In genomic region chr7:89979432-89980130, GRCm38 (mm10) we compare ENCODE assay signal across 8 mouse cellular contexts. TPM values are rescaled to one million over a fixed set of nuclear protein-coding genes. Genes with fewer than 3 reads are reported as not detected.
A peak's percentile ranks its signal among the peaks of the same experiment; 100 is the strongest.
DNase-seq lines count a peak whose midpoint lies in the region; ATAC-seq and TF ChIP-seq lines count a peak whose summit lies in the region.

No protein-coding gene starts in this region.

- peaks cover 45% of the 10 kb centered on the region for H3K79me2 ChIP-seq in CH12.LX (replicated peaks; ENCODE audit: control insufficient read depth, extremely low read depth, insufficient read depth, poor library complexity, severe bottlenecking)

- TF ChIP-seq CTCF in CH12.LX (conservative IDR thresholded peaks at IDR 0.05 in 1 of 2, IDR thresholded peaks at IDR 0.05 in 1 of 2; ENCODE audit: low read depth in 2 of 2, low read length in 2 of 2) = no peak

- peaks cover 17 to 25% of the 10 kb centered on the region in 2 experiments for H3K36me3 ChIP-seq in CH12.LX (replicated peaks in 1 of 2; ENCODE audit: control insufficient read depth in 1 of 2, insufficient read depth in 1 of 2, low read length in 1 of 2)
- peaks cover 19% of the 10 kb centered on the region for H3K36me3 ChIP-seq in embryonic facial prominence, embryonic 13.5 days
- H3K36me3 ChIP-seq in intestine, embryonic 14.5 days (ENCODE audit: control insufficient read depth, insufficient read depth, low read length) = peaks cover 21% of the 10 kb centered on the region
- H3K36me3 ChIP-seq in midbrain, embryonic 16.5 days (ENCODE audit: control insufficient read depth, insufficient read depth, low read length) = peaks cover 8% of the 10 kb centered on the region; the same call in 1 of the 2 replicates

- H3K4me2 ChIP-seq in CH12.LX (ENCODE audit: insufficient read depth, low read depth, poor library complexity, severe bottlenecking) = peak overlapping the region; percentile 98; the same call in 1 of the 2 replicates
- H3K4me2 ChIP-seq in embryonic facial prominence, embryonic 13.5 days = peak overlapping the region; percentile 65
- peak overlapping the region; percentile 57 for H3K4me2 ChIP-seq in intestine, embryonic 14.5 days (ENCODE audit: low read length)
- peak overlapping the region; percentile 88 for H3K4me2 ChIP-seq in midbrain, embryonic 16.5 days (ENCODE audit: low read length)

- TF ChIP-seq EP300 in CH12.LX (IDR thresholded peaks at IDR 0.05; ENCODE audit: low read length) = no peak; the same call in 1 of the 2 replicates

- H3K4me1 ChIP-seq in CH12.LX (ENCODE audit: control insufficient read depth in 1 of 2, insufficient read depth in 2 of 2) = peaks cover 2 to 24% of the 10 kb centered on the region in 2 experiments; a peak in 3 of 4 replicates
- H3K4me1 ChIP-seq in embryonic facial prominence, embryonic 13.5 days = peaks cover 15% of the 10 kb centered on the region
- peaks cover 15% of the 10 kb centered on the region for H3K4me1 ChIP-seq in intestine, embryonic 14.5 days (replicated peaks; ENCODE audit: control insufficient read depth, insufficient read depth, low read length)
- H3K4me1 ChIP-seq in midbrain, embryonic 16.5 days (ENCODE audit: control insufficient read depth, insufficient read depth, low read length) = peaks cover 21% of the 10 kb centered on the region

- TF ChIP-seq RAD21 in CH12.LX (IDR thresholded peaks at IDR 0.05; ENCODE audit: low read depth, low read length) = no peak

- H3K4me3 ChIP-seq in CH12.LX (replicated peaks in 1 of 3; ENCODE audit: low read depth in 2 of 3, low read length in 2 of 3, poor library complexity in 1 of 3) = peak overlapping the region; percentile 80 to 82 (median 80)
- peak overlapping the region; percentile 80 for H3K4me3 ChIP-seq in embryonic facial prominence, embryonic 13.5 days
- H3K4me3 ChIP-seq in intestine, embryonic 14.5 days (ENCODE audit: low read depth, low read length) = peak overlapping the region; percentile 90
- peak overlapping the region; percentile 92 for H3K4me3 ChIP-seq in midbrain, embryonic 16.5 days (ENCODE audit: low read depth, low read length)

- no peaks in the 10 kb centered on the region for H3K9me3 ChIP-seq in CH12.LX (replicated peaks; ENCODE audit: low read length)
- no peaks in the 10 kb centered on the region for H3K9me3 ChIP-seq in embryonic facial prominence, embryonic 13.5 days
- H3K9me3 ChIP-seq in intestine, embryonic 14.5 days (ENCODE audit: control insufficient read depth, low read length) = no peaks in the 10 kb centered on the region
- H3K9me3 ChIP-seq in midbrain, embryonic 16.5 days (replicated peaks; ENCODE audit: control insufficient read depth, low read length, poor library complexity, severe bottlenecking) = no peaks in the 10 kb centered on the region

- ATAC-seq in embryonic facial prominence, embryonic 13.5 days (ENCODE audit: insufficient number of reproducible peaks, insufficient read depth, low FRiP score, low TSS enrichment, low read depth) = no peak
- no peak for ATAC-seq in intestine, embryonic 14.5 days (replicated peaks; ENCODE audit: low FRiP score, low TSS enrichment, low read depth)
- ATAC-seq in midbrain, embryonic 16.5 days = 0 out of 2 replicates have a peak, but pooled peaks have one; percentile 1

- peak overlapping the region; percentile 61 for H3K9ac ChIP-seq in CH12.LX (ENCODE audit: insufficient read depth, low read depth)
- H3K9ac ChIP-seq in embryonic facial prominence, embryonic 13.5 days = peak overlapping the region; percentile 90
- H3K9ac ChIP-seq in intestine, embryonic 14.5 days (ENCODE audit: low read length) = peak overlapping the region; percentile 93
- peak overlapping the region; percentile 89 for H3K9ac ChIP-seq in midbrain, embryonic 16.5 days (ENCODE audit: low read depth, low read length)

- no peak for TF ChIP-seq POLR2A in CH12.LX (IDR thresholded peaks at IDR 0.05; ENCODE audit: low read depth, low read length)

- dilution Hi-C loops in CH12.LX (cut with MboI; ENCODE audit: extremely low pct_ligation_motif_present, extremely low pct_unique_long_range_greater_than_20kb, low sequenced_read_pairs) = no loop called here

- 3% methylated on average over 23 of the region's 23 CpGs for WGBS in embryonic facial prominence, embryonic 13.5 days
- 4% methylated on average over 23 of the region's 23 CpGs for WGBS in intestine, embryonic 14.5 days
- WGBS in midbrain, embryonic 16.5 days = 3% methylated on average over 23 of the region's 23 CpGs

- in situ Hi-C loops in CH12.LX (cut with MboI; ENCODE audit: low pct_ligation_motif_present, low pct_unique_long_range_greater_than_20kb, low sequenced_read_pairs) = no loop called here

- DNase-seq in embryo, embryonic 10 days (ENCODE audit: low spot score) = peak; percentile 54
- no peak for DNase-seq in embryo, embryonic 11 days
- DNase-seq in CH12.LX (ENCODE audit: extremely low read depth) = peak; percentile 42
- DNase-seq in intestine, embryonic 14.5 days (ENCODE audit: low spot score) = peak; percentile 85
- DNase-seq in frontal cortex, postnatal 36 days (ENCODE audit: low spot score in 2 of 2) = no peak
- no peak for DNase-seq in retina, postnatal 1 day

- H3K27me3 ChIP-seq in CH12.LX (replicated peaks) = no peaks in the 10 kb centered on the region
- H3K27me3 ChIP-seq in embryonic facial prominence, embryonic 13.5 days = no peaks in the 10 kb centered on the region
- H3K27me3 ChIP-seq in intestine, embryonic 14.5 days (replicated peaks; ENCODE audit: control insufficient read depth, insufficient read depth, low read length) = no peaks in the 10 kb centered on the region
- no peaks in the 10 kb centered on the region for H3K27me3 ChIP-seq in midbrain, embryonic 16.5 days (ENCODE audit: control insufficient read depth, insufficient read depth, low read depth, low read length)

- H3K27ac ChIP-seq in CH12.LX (ENCODE audit: insufficient read depth, low read depth) = peak overlapping the region; percentile 95
- H3K27ac ChIP-seq in embryonic facial prominence, embryonic 13.5 days = peak overlapping the region; percentile 100
- H3K27ac ChIP-seq in intestine, embryonic 14.5 days (ENCODE audit: low read depth) = peak overlapping the region; percentile 100
- H3K27ac ChIP-seq in midbrain, embryonic 16.5 days (ENCODE audit: low read length) = peak overlapping the region; percentile 99

TF ChIP-seq in CH12.LX, 34 proteins besides CTCF, POLR2A, EP300 and RAD21:
- TF ChIP-seq MEF2A (IDR thresholded peaks at IDR 0.05; ENCODE audit: borderline replicate concordance, low read depth, low read length) (no peak), ZNF384 (IDR thresholded peaks at IDR 0.05; ENCODE audit: low read depth, low read length) (peak; percentile 94), MYC (IDR thresholded peaks at IDR 0.05; ENCODE audit: low read depth, low read length) (peak; percentile 72; the same call in 1 of the 2 replicates), ZMIZ1 (IDR thresholded peaks at IDR 0.05; ENCODE audit: low read depth, low read length) (no peak), MAX (IDR thresholded peaks at IDR 0.05; ENCODE audit: low read length) (0 out of 2 replicates have a peak, but pooled peaks have one; percentile 38)

RNA-seq across cellular contexts. Expression of gene Eed, which starts 1.2 kb away (rescaled TPM):
- total RNA-seq in CH12.LX (2012; rRNA removed) (108 and 138 TPM in 2 replicates), CH12.LX (2014; rRNA removed) (143 and 161 TPM in 2 replicates)
- polyA plus RNA-seq in CH12.LX (2012; ENCODE audit: insufficient read length, low read depth) = 242 and 267 TPM in 2 replicates
- 78.6 and 86.0 TPM in 2 replicates for polyA plus RNA-seq in embryonic facial prominence, embryonic 13.5 days (2015; fragmentation: Nextera tagmentation; extraction: Ambion mirVana)
- polyA plus RNA-seq in intestine, embryonic 14.5 days (2014; fragmentation: Nextera tagmentation; extraction: Ambion mirVana) = 71.0 and 81.5 TPM in 2 replicates
- 24.4 and 25.7 TPM in 2 replicates for polyA plus RNA-seq in midbrain, embryonic 16.5 days (2015; fragmentation: Nextera tagmentation; extraction: Ambion mirVana)

RNA-seq across cellular contexts. Expression of gene Hikeshi, which starts 38.6 kb away (rescaled TPM):
- total RNA-seq in CH12.LX (2012; rRNA removed) = 66.6 and 69.2 TPM in 2 replicates
- total RNA-seq in CH12.LX (2014; rRNA removed) = 126 and 128 TPM in 2 replicates
- 53.3 and 67.5 TPM in 2 replicates for polyA plus RNA-seq in CH12.LX (2012; ENCODE audit: insufficient read length, low read depth)
- 132 TPM in 2 replicates for polyA plus RNA-seq in embryonic facial prominence, embryonic 13.5 days (2015; fragmentation: Nextera tagmentation; extraction: Ambion mirVana)
- polyA plus RNA-seq in intestine, embryonic 14.5 days (2014; fragmentation: Nextera tagmentation; extraction: Ambion mirVana) = 132 and 154 TPM in 2 replicates
- polyA plus RNA-seq in midbrain, embryonic 16.5 days (2015; fragmentation: Nextera tagmentation; extraction: Ambion mirVana) = 136 and 144 TPM in 2 replicates

Comparison
In these comparisons a context has a peak if more than half of its experiments do, and no peak if none do; other contexts are left out.
1. DNase-seq: peak in embryo, embryonic 10 days (single experiment), CH12.LX (single experiment) and intestine, embryonic 14.5 days (single experiment); none in embryo, embryonic 11 days (single experiment), frontal cortex, postnatal 36 days (0 of 2) and retina, postnatal 1 day (single experiment).
2. Peak in every context shown above with its lines, with median percentiles within 50 percentile points of each other: H3K27ac ChIP-seq, H3K4me2 ChIP-seq, H3K4me3 ChIP-seq and H3K9ac ChIP-seq.